Mouse (Mus musculus) neural tube, embryonic 15.5 days (tissue): ENCODE measurements at regions not wholly inside any gene's neighbourhood (a gene's known extent, or its start where the extent isn't known, plus 50 kb on each side); places are given as distances from the start of the nearest gene placed in this dataset.
A peak's percentile ranks its signal among the peaks of the same experiment; 100 is the strongest.

Experiments used
- ATAC-seq: fragments of 200-750 bp; cut with Nextera tagmentation; 2 replicates; pipeline ENCODE4 v1.8.0; 2017; ENCODE audit warnings: mild to moderate bottlenecking, moderate TSS enrichment, moderate library complexity; ENCODE audit not compliant: low FRiP score
- H3K27ac ChIP-seq: fragments of 300-500 bp; sonication (generic); replicated peaks from 2 replicates; pipeline ENCODE4 v1.5.1; 2015; ENCODE audit warnings: mild to moderate bottlenecking, inconsistent platforms
- H3K27me3 ChIP-seq: fragments of 300-500 bp; sonication (generic); replicated peaks from 2 replicates; pipeline ENCODE4 v1.6.1; 2015; ENCODE audit warnings: inconsistent platforms
- H3K36me3 ChIP-seq: fragments of 300-500 bp; sonication (generic); 2 replicates; pipeline ENCODE4 v1.6.1; 2015; ENCODE audit warnings: inconsistent platforms
- H3K4me1 ChIP-seq: fragments of 300-500 bp; sonication (generic); 2 replicates; pipeline ENCODE4 v1.6.1; 2015; ENCODE audit warnings: inconsistent platforms
- H3K4me2 ChIP-seq: fragments of 300-500 bp; sonication (generic); 2 replicates; pipeline ENCODE4 v1.6.1; 2015; ENCODE audit warnings: inconsistent platforms, mild to moderate bottlenecking, moderate library complexity
- H3K4me3 ChIP-seq: fragments of 300-500 bp; sonication (generic); replicated peaks from 2 replicates; pipeline ENCODE4 v1.5.1; 2015; ENCODE audit warnings: mild to moderate bottlenecking, inconsistent platforms
- H3K9ac ChIP-seq: fragments of 300-500 bp; sonication (generic); replicated peaks from 2 replicates; pipeline ENCODE4 v1.6.1; 2015; ENCODE audit warnings: mild to moderate bottlenecking, inconsistent platforms
- H3K9me3 ChIP-seq: fragments of 300-500 bp; sonication (generic); replicated peaks from 2 replicates; pipeline ENCODE4 v1.6.1; 2016; ENCODE audit warnings: inconsistent platforms
- WGBS: fragments of 180-500 bp; shearing (Covaris S2); methylation state at CpG from one replicate; pipeline ENCODE4 v1.1.7; 2015; ENCODE audit warnings: mixed read lengths; 5-methylcytosine and 5-hydroxymethylcytosine counted together

GRCm38 (mm10) chr12:26877284-26877683 is 408.3 kb downstream of the Cmpk2 start:
- peak overlapping the region; percentile 30; the same call in 1 of the 2 replicates for H3K27ac ChIP-seq
- ATAC-seq: no peak
- H3K36me3 ChIP-seq: no peaks in the 10 kb centered on the region
- no peaks in the 10 kb centered on the region for H3K9me3 ChIP-seq
- WGBS: 42% methylated on average over 3 of the region's 3 CpGs
- no peak overlapping the region for H3K9ac ChIP-seq
- H3K4me1 ChIP-seq: peaks cover 11% of the 10 kb centered on the region
- no peak overlapping the region for H3K4me3 ChIP-seq
- no peaks in the 10 kb centered on the region for H3K27me3 ChIP-seq
- H3K4me2 ChIP-seq: no peak overlapping the region

GRCm38 (mm10) chr12:26872466-26872865 is 403.5 kb downstream of the Cmpk2 start:
- no peak for ATAC-seq
- Histone ChIP-seq H3K36me3 (no peaks in the 10 kb centered on the region), H3K4me1 (peaks cover 3% of the 10 kb centered on the region), H3K4me3 (no peak overlapping the region), H3K9me3 (no peaks in the 10 kb centered on the region), H3K27ac (no peak overlapping the region), H3K27me3 (no peaks in the 10 kb centered on the region), H3K9ac (no peak overlapping the region), H3K4me2 (no peak overlapping the region)
- 35% methylated on average over 3 of the region's 3 CpGs for WGBS

GRCm38 (mm10) chr12:26867731-26868130 is 398.7 kb downstream of the Cmpk2 start:
- WGBS: 55% methylated on average over 6 of the region's 6 CpGs
- H3K4me1 ChIP-seq: no peaks in the 10 kb centered on the region
- no peak for ATAC-seq
- no peaks in the 10 kb centered on the region for H3K36me3 ChIP-seq
- H3K9ac ChIP-seq: no peak overlapping the region
- H3K9me3 ChIP-seq: no peaks in the 10 kb centered on the region
- H3K4me2 ChIP-seq: no peak overlapping the region
- H3K27me3 ChIP-seq: no peaks in the 10 kb centered on the region
- H3K4me3 ChIP-seq: no peak overlapping the region
- no peak overlapping the region for H3K27ac ChIP-seq

GRCm38 (mm10) chr12:26855091-26855516 is 386.1 kb downstream of the Cmpk2 start:
- no peak overlapping the region for H3K4me2 ChIP-seq
- no peak overlapping the region for H3K4me3 ChIP-seq
- 5% methylated on average over 1 of the region's 1 CpGs for WGBS
- 0 out of 2 replicates have a peak overlapping the region, but pooled peaks have one; percentile 54 for H3K27ac ChIP-seq
- H3K4me1 ChIP-seq: 0 out of 2 replicates have a peak, but pooled peaks cover 3% of the 10 kb centered on the region
- peak; percentile 79; the same call in 1 of the 2 replicates for ATAC-seq
- H3K9me3 ChIP-seq: 0 out of 2 replicates have a peak, but pooled peaks cover 4% of the 10 kb centered on the region
- H3K36me3 ChIP-seq: no peaks in the 10 kb centered on the region
- no peak overlapping the region for H3K9ac ChIP-seq
- H3K27me3 ChIP-seq: no peaks in the 10 kb centered on the region

GRCm38 (mm10) chr12:26844917-26845316 is 375.9 kb downstream of the Cmpk2 start:
- Histone ChIP-seq H3K4me2 (no peak overlapping the region), H3K36me3 (no peaks in the 10 kb centered on the region), H3K27me3 (no peaks in the 10 kb centered on the region), H3K4me1 (0 out of 2 replicates have a peak, but pooled peaks cover 5% of the 10 kb centered on the region), H3K4me3 (no peak overlapping the region), H3K9ac (no peak overlapping the region), H3K9me3 (no peaks in the 10 kb centered on the region), H3K27ac (no peak overlapping the region)
- ATAC-seq: no peak
- WGBS: 21% methylated on average over 12 of the region's 12 CpGs

- H3K27me3 ChIP-seq: no peaks in the 10 kb centered on the region
- WGBS: 7% methylated on average over 5 of the region's 5 CpGs
- no peak for ATAC-seq
- H3K4me1 ChIP-seq: 0 out of 2 replicates have a peak, but pooled peaks cover 5% of the 10 kb centered on the region
- H3K27ac ChIP-seq: no peak overlapping the region
- H3K4me2 ChIP-seq: no peak overlapping the region
- H3K4me3 ChIP-seq: no peak overlapping the region
- no peaks in the 10 kb centered on the region for H3K36me3 ChIP-seq
- H3K9me3 ChIP-seq: no peaks in the 10 kb centered on the region
- H3K9ac ChIP-seq: no peak overlapping the region
These were observed 373.7 kb downstream of the Cmpk2 start for GRCm38 (mm10) chr12:26842696-26843095.

- no peaks in the 10 kb centered on the region for H3K27me3 ChIP-seq
- no peak overlapping the region for H3K27ac ChIP-seq
- no peaks in the 10 kb centered on the region for H3K9me3 ChIP-seq
- ATAC-seq: no peak
- no peak overlapping the region for H3K4me3 ChIP-seq
- peaks cover 6% of the 10 kb centered on the region; the same call in 1 of the 2 replicates for H3K4me1 ChIP-seq
- H3K36me3 ChIP-seq: no peaks in the 10 kb centered on the region
- 44% methylated on average over 3 of the region's 3 CpGs for WGBS
- no peak overlapping the region for H3K9ac ChIP-seq
- H3K4me2 ChIP-seq: no peak overlapping the region
These were observed 352.4 kb downstream of the Cmpk2 start for GRCm38 (mm10) chr12:26821257-26821968.

- no peak overlapping the region for H3K4me3 ChIP-seq
- WGBS: 80% methylated on average over 3 of the region's 3 CpGs
- no peaks in the 10 kb centered on the region for H3K27me3 ChIP-seq
- ATAC-seq: no peak
- no peak overlapping the region for H3K27ac ChIP-seq
- peaks cover 6% of the 10 kb centered on the region; the same call in 1 of the 2 replicates for H3K4me1 ChIP-seq
- no peaks in the 10 kb centered on the region for H3K9me3 ChIP-seq
- no peak overlapping the region for H3K4me2 ChIP-seq
- no peaks in the 10 kb centered on the region for H3K36me3 ChIP-seq
- no peak overlapping the region for H3K9ac ChIP-seq
These were observed 348.9 kb downstream of the Cmpk2 start for GRCm38 (mm10) chr12:26817866-26818265.

GRCm38 (mm10) chr12:26815771-26816170 is 346.8 kb downstream of the Cmpk2 start:
- 85% methylated on average over 8 of the region's 8 CpGs for WGBS
- no peak overlapping the region for H3K9ac ChIP-seq
- no peaks in the 10 kb centered on the region for H3K4me1 ChIP-seq
- no peak overlapping the region for H3K4me2 ChIP-seq
- H3K27me3 ChIP-seq: no peaks in the 10 kb centered on the region
- no peak overlapping the region for H3K4me3 ChIP-seq
- no peak overlapping the region for H3K27ac ChIP-seq
- no peaks in the 10 kb centered on the region for H3K9me3 ChIP-seq
- no peak for ATAC-seq
- H3K36me3 ChIP-seq: no peaks in the 10 kb centered on the region

GRCm38 (mm10) chr12:26810565-26811177 is 341.7 kb downstream of the Cmpk2 start:
- H3K9me3 ChIP-seq: no peaks in the 10 kb centered on the region
- no peak for ATAC-seq
- no peaks in the 10 kb centered on the region for H3K36me3 ChIP-seq
- H3K9ac ChIP-seq: no peak overlapping the region
- H3K4me1 ChIP-seq: peaks cover 5% of the 10 kb centered on the region; the same call in 1 of the 2 replicates
- no peak overlapping the region for H3K4me3 ChIP-seq
- no peaks in the 10 kb centered on the region for H3K27me3 ChIP-seq
- no peak overlapping the region for H3K27ac ChIP-seq
- no peak overlapping the region for H3K4me2 ChIP-seq
- 71% methylated on average over 5 of the region's 5 CpGs for WGBS

GRCm38 (mm10) chr12:26809670-26810069 is 340.7 kb downstream of the Cmpk2 start:
- WGBS: 14% methylated on average over 4 of the region's 4 CpGs
- Histone ChIP-seq H3K9ac (no peak overlapping the region), H3K27me3 (no peaks in the 10 kb centered on the region), H3K4me1 (peaks cover 5% of the 10 kb centered on the region; the same call in 1 of the 2 replicates), H3K9me3 (no peaks in the 10 kb centered on the region), H3K4me2 (no peak overlapping the region), H3K27ac (no peak overlapping the region), H3K4me3 (no peak overlapping the region), H3K36me3 (no peaks in the 10 kb centered on the region)
- no peak for ATAC-seq

GRCm38 (mm10) chr12:26802542-26802941 is 333.5 kb downstream of the Cmpk2 start:
- Histone ChIP-seq H3K9ac (no peak overlapping the region), H3K9me3 (no peaks in the 10 kb centered on the region), H3K4me3 (no peak overlapping the region), H3K4me2 (no peak overlapping the region), H3K36me3 (no peaks in the 10 kb centered on the region), H3K27me3 (no peaks in the 10 kb centered on the region), H3K4me1 (peaks cover 3% of the 10 kb centered on the region), H3K27ac (0 out of 2 replicates have a peak overlapping the region, but pooled peaks have one; percentile 33)
- ATAC-seq: peak; percentile 69
- 25% methylated on average over 5 of the region's 5 CpGs for WGBS
